Mouse (Mus musculus) brain, embryonic 14.5 days (tissue): ENCODE data around the gene Ccng2.

Source experiments
- CTCF ChIP-seq: fragments of 200-500 bp; IDR thresholded peaks from 2 replicates; pipeline ENCODE4 v1.5.1; 2012; ENCODE audit warnings: inconsistent platforms, mild to moderate bottlenecking, moderate library complexity, borderline replicate concordance; ENCODE audit not compliant: insufficient read depth, insufficient read length; ENCODE audit errors: extremely low read depth
- POLR2A ChIP-seq: fragments of 200-500 bp; IDR thresholded peaks from 2 replicates; pipeline ENCODE4 v1.6.1; 2012; ENCODE audit warnings: mild to moderate bottlenecking, inconsistent platforms, borderline replicate concordance; ENCODE audit not compliant: poor library complexity, insufficient read depth, insufficient read length, severe bottlenecking; ENCODE audit errors: extremely low read depth

GRCm38 (mm10) chr5:93221661-93222060 is 45.4 kb upstream of the Ccng2 start:
- TF ChIP-seq CTCF (no peak), POLR2A (no peak)
